Mouse (Mus musculus) megakaryocyte, embryonic 14.5 days (primary cell): ENCODE data around the gene Wbp2.

Experiments used
- FLI1 ChIP-seq: IDR thresholded peaks from 2 replicates; pipeline ENCODE4 v1.6.1; 2012; ENCODE audit warnings: low read length, inconsistent platforms, mixed read lengths
- GATA1 ChIP-seq: IDR thresholded peaks from 3 replicates; pipeline ENCODE4 v1.6.1; 2012; ENCODE audit warnings: mixed read lengths, low read length, inconsistent platforms, borderline replicate concordance

DNA sequence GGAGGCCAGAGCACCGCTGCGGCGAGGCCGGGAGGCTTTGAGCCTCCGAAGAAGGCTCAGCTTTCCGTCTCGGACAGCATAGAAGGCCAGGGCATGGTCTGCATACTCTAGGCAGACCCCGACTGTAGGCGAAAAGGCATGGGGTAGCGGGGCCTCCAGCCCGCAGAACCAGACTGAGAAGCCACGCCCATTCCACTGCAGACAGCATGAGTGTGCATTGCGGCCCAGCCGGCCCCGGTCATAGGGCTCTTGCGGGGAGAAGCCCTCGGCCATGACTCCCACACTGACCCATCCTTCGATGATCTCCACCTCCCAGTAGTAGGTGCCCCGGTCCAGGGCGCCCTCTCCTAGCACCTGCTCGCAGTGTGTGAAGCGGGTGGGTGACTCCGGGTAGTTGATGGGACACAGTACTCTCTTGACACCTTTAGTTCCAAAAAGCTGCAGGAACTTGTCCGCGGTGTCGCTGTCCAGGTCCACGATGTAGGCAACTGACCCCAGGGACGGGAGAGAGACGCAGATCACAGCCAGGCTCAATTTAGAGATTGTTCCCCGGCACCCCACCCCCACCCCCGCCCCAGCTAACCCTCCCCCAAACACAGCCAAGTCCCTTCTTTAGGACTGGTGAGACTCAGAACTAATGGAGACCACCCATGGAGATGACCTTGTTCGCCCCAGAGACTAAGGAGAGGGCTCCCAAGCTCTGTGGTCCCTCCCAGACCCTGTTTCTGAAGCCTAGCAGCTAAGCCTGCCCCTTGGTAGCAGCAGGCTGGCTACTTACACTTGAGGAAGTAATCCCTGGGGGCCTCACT lies 19.6 kb upstream of the Wbp2 start:
- TF ChIP-seq GATA1 (no peak), FLI1 (no peak)
